Mouse (Mus musculus): ENCODE results near the gene Dennd2c.

Gene Dennd2c

GRCm38 (mm10) chr3:103102454-103103390 lies at the start of gene Dennd2c:
Dennd2c (plus strand) TSS chr3:103102604.
- in situ Hi-C loops (cut with MboI; ENCODE audit: unreplicated experiment in 2 of 2) = loop anchor here (10.0 kb wide), 1 partner anchor 388 kb away; no protein-coding TSS in a partner anchor

DNA sequence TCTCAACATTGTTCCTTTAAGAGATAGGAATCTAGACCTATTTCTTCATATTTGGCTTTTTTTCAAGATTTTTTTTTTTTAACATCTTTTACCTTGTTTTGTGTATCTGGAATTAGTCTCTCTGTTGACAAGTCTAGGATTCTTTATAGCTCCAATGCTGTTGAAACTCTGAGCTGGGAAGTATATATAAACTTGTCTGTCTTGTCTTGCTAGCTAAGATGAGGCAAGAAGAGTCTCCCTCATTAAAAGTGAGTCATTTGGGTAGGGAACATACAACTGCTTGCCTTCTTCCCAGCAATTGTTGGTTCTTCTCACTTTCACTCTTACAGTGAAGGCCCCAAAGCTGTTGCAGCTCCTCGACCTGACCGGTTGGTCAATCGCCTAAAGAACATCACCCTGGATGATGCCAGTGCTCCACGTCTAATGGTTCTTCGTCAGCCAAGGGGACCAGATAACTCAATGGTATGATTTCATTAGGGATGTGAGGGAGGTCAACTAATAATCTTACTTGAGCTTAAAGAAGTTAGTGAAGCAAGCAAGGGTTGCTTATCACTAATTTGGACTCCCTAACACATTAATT lies 46.3 kb upstream of the Dennd2c start:
- in situ Hi-C loops (cut with MboI; ENCODE audit: unreplicated experiment in 2 of 2) = loop anchor here (25.0 kb wide), 2 partner anchors 306 to 331 kb away; no protein-coding TSS in a partner anchor

- in situ Hi-C loops (cut with MboI; ENCODE audit: unreplicated experiment in 2 of 2) = loop anchor here (25.0 kb wide), 2 partner anchors 305 to 330 kb away; no protein-coding TSS in a partner anchor
Observed at GRCm38 (mm10) chr3:103057752-103058151, 44.7 kb upstream of the Dennd2c start.

GRCm38 (mm10) chr3:103058207-103059157 lies 43.9 kb upstream of the Dennd2c start, which contains the start of gene Nras:
Nras (plus strand) TSS chr3:103058285.
- in situ Hi-C loops (cut with MboI; ENCODE audit: unreplicated experiment in 2 of 2) = loop anchor here (25.0 kb wide), 2 partner anchors 304 to 329 kb away; no protein-coding TSS in a partner anchor

GRCm38 (mm10) chr3:103066927-103067326 lies 35.5 kb upstream of the Dennd2c start:
- in situ Hi-C loops (cut with MboI; ENCODE audit: unreplicated experiment in 2 of 2) = loop anchor here (25.0 kb wide), 2 partner anchors 295 to 320 kb away; no protein-coding TSS in a partner anchor

DNA sequence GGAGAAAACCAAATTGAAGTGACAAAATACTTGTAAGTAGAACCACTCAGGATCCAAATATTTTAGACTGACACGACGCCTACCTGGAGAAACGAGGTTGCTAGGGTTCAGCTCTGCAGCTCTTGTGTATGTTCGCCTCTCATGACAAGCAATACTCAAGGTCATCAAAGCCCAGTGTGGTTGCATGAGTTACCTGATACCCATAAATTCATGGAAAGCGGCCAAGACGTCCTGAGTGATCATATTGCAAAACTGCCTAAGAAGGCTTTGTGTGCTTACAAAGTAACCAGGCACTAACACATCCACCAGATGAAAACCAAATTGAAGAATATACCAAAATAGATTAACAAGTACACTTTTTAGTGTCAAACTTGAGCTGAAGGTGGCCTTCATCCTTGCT lies 33.4 kb upstream of the Dennd2c start:
- in situ Hi-C loops (cut with MboI; ENCODE audit: unreplicated experiment in 2 of 2) = loop anchor here (25.0 kb wide), 2 partner anchors 293 to 318 kb away; no protein-coding TSS in a partner anchor

GRCm38 (mm10) chr3:103073771-103074170 lies 28.6 kb upstream of the Dennd2c start, which contains the start of gene Ampd1:
Ampd1 (plus strand) TSS chr3:103074014.
- in situ Hi-C loops (cut with MboI; ENCODE audit: unreplicated experiment in 2 of 2) = loop anchor here (25.0 kb wide), 2 partner anchors 289 to 314 kb away; no protein-coding TSS in a partner anchor

GRCm38 (mm10) chr3:103075871-103076270 lies 26.5 kb upstream of the Dennd2c start:
- in situ Hi-C loops (cut with MboI; ENCODE audit: unreplicated experiment in 2 of 2) = no loop called here

DNA sequence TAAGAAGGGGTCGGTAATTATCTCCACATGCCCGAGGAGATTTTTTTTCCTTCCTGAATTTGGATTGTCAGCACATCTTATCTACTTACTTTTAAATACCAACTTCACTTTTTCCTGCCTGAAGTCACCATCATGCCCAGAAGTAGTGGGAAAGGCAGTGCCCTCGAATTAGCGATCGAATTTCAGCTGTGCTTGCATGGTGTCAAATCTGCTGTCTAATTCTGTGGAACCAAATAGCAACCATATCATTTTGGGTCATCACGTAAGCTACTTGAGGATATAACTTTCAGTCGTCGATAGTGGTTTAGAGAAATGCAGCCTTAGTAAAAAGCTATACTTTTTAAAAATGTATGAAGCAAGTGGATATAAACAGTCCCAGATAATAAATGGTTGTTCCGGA lies 25.9 kb upstream of the Dennd2c start:
- in situ Hi-C loops (cut with MboI; ENCODE audit: unreplicated experiment in 2 of 2) = no loop called here

- in situ Hi-C loops (cut with MboI; ENCODE audit: unreplicated experiment in 2 of 2) = no loop called here
Observed at GRCm38 (mm10) chr3:103079301-103079700, 23.1 kb upstream of the Dennd2c start.

GRCm38 (mm10) chr3:103081051-103081450 lies 21.4 kb upstream of the Dennd2c start:
- in situ Hi-C loops (cut with MboI; ENCODE audit: unreplicated experiment in 2 of 2) = no loop called here

- in situ Hi-C loops (cut with MboI; ENCODE audit: unreplicated experiment in 2 of 2) = no loop called here
Observed at GRCm38 (mm10) chr3:103081861-103082453, 20.4 kb upstream of the Dennd2c start.

DNA sequence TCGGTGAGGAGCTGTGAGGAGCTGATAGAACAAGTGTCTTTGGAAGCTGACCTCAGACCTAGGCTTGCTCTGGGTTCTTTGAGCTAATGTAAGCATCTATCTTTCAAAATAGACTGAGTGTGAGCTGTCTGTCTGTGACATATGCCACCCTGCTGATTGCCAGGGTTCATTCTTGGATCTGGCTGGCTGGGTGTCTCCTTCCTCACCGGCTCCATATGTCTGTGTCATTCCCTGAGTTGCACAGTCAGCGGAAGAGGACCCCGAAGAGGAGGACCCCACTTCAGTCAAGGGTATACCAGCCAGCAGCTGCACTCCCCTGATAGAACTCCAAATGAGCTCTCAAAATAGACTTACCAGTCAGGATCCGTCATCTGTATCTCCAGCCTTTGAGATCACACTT lies 19.6 kb upstream of the Dennd2c start:
- in situ Hi-C loops (cut with MboI; ENCODE audit: unreplicated experiment in 2 of 2) = no loop called here

DNA sequence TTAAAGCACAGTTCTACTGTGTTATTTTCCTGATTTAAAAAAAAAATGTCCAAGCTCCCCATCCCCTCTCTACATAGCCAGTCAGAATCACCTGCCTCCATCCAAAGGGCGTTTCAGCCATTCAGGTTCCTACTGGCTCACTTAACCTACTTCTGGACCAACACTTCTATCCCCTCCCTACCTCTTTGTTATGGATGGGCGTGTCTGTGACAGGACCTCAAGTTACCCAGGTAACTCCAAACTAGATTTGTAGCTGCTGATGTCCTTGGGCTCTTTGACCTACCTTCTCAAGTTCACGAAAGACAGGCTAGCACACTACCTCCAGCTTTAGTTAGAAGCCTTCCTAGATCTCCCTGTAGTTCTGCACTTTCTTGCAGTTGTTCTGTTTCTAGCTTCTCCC lies 16.4 kb upstream of the Dennd2c start:
- in situ Hi-C loops (cut with MboI; ENCODE audit: unreplicated experiment in 2 of 2) = no loop called here

- in situ Hi-C loops (cut with MboI; ENCODE audit: unreplicated experiment in 2 of 2) = no loop called here
Observed at GRCm38 (mm10) chr3:103091753-103092152, 10.7 kb upstream of the Dennd2c start.

- in situ Hi-C loops (cut with MboI; ENCODE audit: unreplicated experiment in 2 of 2) = no loop called here
Observed at GRCm38 (mm10) chr3:103098662-103099061, 3.7 kb upstream of the Dennd2c start.

DNA sequence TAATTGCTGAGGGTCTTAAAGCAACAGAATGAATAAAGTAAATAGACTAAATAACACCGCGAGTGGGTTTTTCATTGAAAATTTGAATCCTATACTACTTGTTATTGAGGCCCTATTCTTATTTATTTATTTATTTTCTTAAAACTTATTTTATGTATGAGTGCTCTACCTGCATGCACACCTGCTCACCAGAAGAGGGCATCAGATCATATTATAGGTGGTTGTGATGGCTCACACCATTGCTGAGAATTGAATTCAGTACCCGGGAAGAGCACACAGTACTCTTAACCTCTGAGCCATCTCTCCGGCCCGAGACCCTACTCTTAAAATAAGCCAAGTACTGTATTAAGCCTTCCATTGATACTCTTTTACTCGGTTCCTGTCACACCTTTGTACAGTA lies 2.7 kb upstream of the Dennd2c start:
- in situ Hi-C loops (cut with MboI; ENCODE audit: unreplicated experiment in 2 of 2) = loop anchor here (10.0 kb wide), 1 partner anchor 385 kb away; no protein-coding TSS in a partner anchor

- in situ Hi-C loops (cut with MboI; ENCODE audit: unreplicated experiment in 2 of 2) = loop anchor here (10.0 kb wide), 1 partner anchor 386 kb away; no protein-coding TSS in a partner anchor
Observed at GRCm38 (mm10) chr3:103100735-103101134, 1.7 kb upstream of the Dennd2c start.

GRCm38 (mm10) chr3:103101194-103101593 lies 1.2 kb upstream of the Dennd2c start:
- in situ Hi-C loops (cut with MboI; ENCODE audit: unreplicated experiment in 2 of 2) = loop anchor here (10.0 kb wide), 1 partner anchor 386 kb away; no protein-coding TSS in a partner anchor

Data from v-Abl transformed pro-B cells (cell line).